Mouse (Mus musculus): ENCODE measurements around the gene Plekha3. TPM values are rescaled to one million over a fixed set of nuclear protein-coding genes. Genes with fewer than 3 reads are reported as not detected.

The Plekha3 gene
- polyA plus RNA-seq, 1 experiment from 2014 or later, result 13.6 TPM

Other genes starting within 250 kb of the Plekha3 start
- gene Prkra, start 27.3 kb upstream of the Plekha3 start, polyA plus RNA-seq (2015; fragmentation: Nextera tagmentation; extraction: Ambion mirVana), result 86.9 and 90.8 TPM in 2 replicates
- gene Pjvk, start 26.8 kb upstream of the Plekha3 start, polyA plus RNA-seq (2015; fragmentation: Nextera tagmentation; extraction: Ambion mirVana), result 0.51 and 0.91 TPM in 2 replicates
- gene Fkbp7, start 2.2 kb upstream of the Plekha3 start, polyA plus RNA-seq (2015; fragmentation: Nextera tagmentation; extraction: Ambion mirVana), result 11.8 and 12.0 TPM in 2 replicates